Mouse (Mus musculus) gastrocnemius, postnatal 25 days (tissue): Measurements from ENCODE around the gene Tbc1d4. TPM values are rescaled to one million over a fixed set of nuclear protein-coding genes. Genes with fewer than 3 reads are reported as not detected.

Experiments
- DNase-seq: peaks from one replicate; pipeline ENCODE4 v3.0.0; 2022
- total RNA-seq, 2 experiments: library from RNA; stranded (reverse); gene quantifications; 1 replicate in 1 of 2; 2 replicates in 1 of 2; pipeline ENCODE4 v1.2.3; 2021

Gene Tbc1d4
- total RNA-seq, 2 experiments from 2014 or later, result 19.3 to 23.8 TPM

- DNase-seq, result no peak
Measured at GRCm38 (mm10) chr14:101428805-101429516, 180.0 kb downstream of the Tbc1d4 start.

- DNase-seq, result no peak
Measured at GRCm38 (mm10) chr14:101417679-101418078, 191.3 kb downstream of the Tbc1d4 start.

Other genes starting within 250 kb of the Tbc1d4 start
- gene Commd6, start 31.5 kb upstream of the Tbc1d4 start, total RNA-seq, result 10 to 100 TPM; 12.7 to 14.8 TPM
- 10 to 100 TPM; 25.3 to 27.1 TPM for gene Uchl3, start 44.8 kb upstream of the Tbc1d4 start, total RNA-seq
- gene Gm9922, start 120.6 kb upstream of the Tbc1d4 start, total RNA-seq, result not detected
- gene Lmo7, start 120.8 kb upstream of the Tbc1d4 start, total RNA-seq, result 10 to 100 TPM; 60.2 to 66.2 TPM